Mouse (Mus musculus) liver, adult 2 months (tissue): ENCODE measurements around the gene Stk16.

Source experiments
- CTCF ChIP-seq: fragments of 200-500 bp; IDR thresholded peaks from 2 replicates; pipeline ENCODE4 v1.5.1; 2011; ENCODE audit warnings: low read depth, low read length, control low read depth
- POLR2A ChIP-seq: fragments of 200-500 bp; IDR thresholded peaks from 2 replicates; pipeline ENCODE4 v1.6.1; 2011; ENCODE audit warnings: low read length, control low read depth; ENCODE audit not compliant: insufficient read depth; ENCODE audit errors: extremely low read depth

DNA sequence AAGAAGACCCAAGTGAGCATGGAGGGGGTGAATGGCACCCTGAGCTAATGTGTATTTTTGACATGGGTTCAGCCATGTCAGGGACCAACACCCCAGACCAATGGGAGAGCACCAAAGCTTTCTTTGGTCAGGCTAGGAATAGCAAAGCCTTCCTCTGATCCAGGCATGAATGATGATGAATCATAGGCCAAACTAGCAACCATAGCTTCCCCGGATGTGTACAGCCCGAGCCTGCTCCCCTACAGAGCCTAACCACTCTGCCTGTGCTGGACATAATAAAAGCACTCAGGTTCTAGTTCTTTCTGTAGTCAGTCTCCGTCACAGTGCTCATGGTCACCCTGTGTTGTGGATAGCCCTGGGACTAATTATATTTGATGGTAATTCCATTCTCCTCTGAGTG is 10.9 kb downstream of the Stk16 start:
- TF ChIP-seq POLR2A (no peak), CTCF (no peak)
